Mouse (Mus musculus) yolk sac, embryonic 10.5 days (tissue): ENCODE results near the gene Zdhhc25.

ENCODE experiments used
- DNase-seq: peaks from one replicate; pipeline ENCODE4 v3.0.0-alpha.2; 2017; ENCODE audit warnings: low spot score

Gene Zdhhc25

GRCm38 (mm10) chr15:88628801-88629356 lies 28.8 kb downstream of the Zdhhc25 start:
- DNase-seq, result no peak

GRCm38 (mm10) chr15:88635205-88635604 lies 35.1 kb downstream of the Zdhhc25 start:
- no peak for DNase-seq

GRCm38 (mm10) chr15:88651019-88651418 lies 50.9 kb downstream of the Zdhhc25 start:
- peak; percentile 42 for DNase-seq
